Mouse (Mus musculus) neural tube, embryonic 12.5 days (tissue): ENCODE measurements around the gene Gm5089. TPM values are rescaled to one million over a fixed set of nuclear protein-coding genes. Genes with fewer than 3 reads are reported as not detected.

ENCODE experiments used
- ATAC-seq: fragments of 200-750 bp; cut with Nextera tagmentation; 2 replicates; pipeline ENCODE4 v1.8.0; 2017; ENCODE audit warnings: low read depth, mild to moderate bottlenecking, moderate TSS enrichment, moderate library complexity; ENCODE audit not compliant: low FRiP score
- H3K27ac ChIP-seq: fragments of 300-500 bp; sonication (generic); 2 replicates; pipeline ENCODE4 v1.5.1; 2016
- H3K27me3 ChIP-seq: fragments of 300-500 bp; sonication (generic); replicated peaks from 2 replicates; pipeline ENCODE4 v1.6.1; 2016; ENCODE audit warnings: mild to moderate bottlenecking
- H3K36me3 ChIP-seq: fragments of 300-500 bp; sonication (generic); 2 replicates; pipeline ENCODE4 v1.6.1; 2016; ENCODE audit warnings: mild to moderate bottlenecking
- H3K4me1 ChIP-seq: fragments of 300-500 bp; sonication (generic); 2 replicates; pipeline ENCODE4 v1.6.1; 2016
- H3K4me2 ChIP-seq: fragments of 300-500 bp; sonication (generic); replicated peaks from 2 replicates; pipeline ENCODE4 v1.6.1; 2016; ENCODE audit warnings: mild to moderate bottlenecking
- H3K4me3 ChIP-seq: fragments of 300-500 bp; sonication (generic); 2 replicates; pipeline ENCODE4 v1.5.1; 2016
- H3K9ac ChIP-seq: fragments of 300-500 bp; sonication (generic); 2 replicates; pipeline ENCODE4 v1.6.1; 2016; ENCODE audit warnings: mild to moderate bottlenecking
- H3K9me3 ChIP-seq: fragments of 300-500 bp; sonication (generic); 2 replicates; pipeline ENCODE4 v1.6.1; 2016; ENCODE audit warnings: mild to moderate bottlenecking
- WGBS: fragments of 180-500 bp; shearing (Covaris S2); methylation state at CpG from one replicate; pipeline ENCODE4 v1.1.7; 2016; 5-methylcytosine and 5-hydroxymethylcytosine counted together
- polyA plus RNA-seq: library from polyadenylated mRNA; unstranded; fragments of >200 nt; fragmentation: Nextera tagmentation; extraction: Ambion mirVana; gene quantifications from 2 replicates; pipeline ENCODE4 v1.2.1, GENCODE M21; 2016

Gene Gm5089
- 1.3 TPM in 2 replicates for polyA plus RNA-seq

DNA sequence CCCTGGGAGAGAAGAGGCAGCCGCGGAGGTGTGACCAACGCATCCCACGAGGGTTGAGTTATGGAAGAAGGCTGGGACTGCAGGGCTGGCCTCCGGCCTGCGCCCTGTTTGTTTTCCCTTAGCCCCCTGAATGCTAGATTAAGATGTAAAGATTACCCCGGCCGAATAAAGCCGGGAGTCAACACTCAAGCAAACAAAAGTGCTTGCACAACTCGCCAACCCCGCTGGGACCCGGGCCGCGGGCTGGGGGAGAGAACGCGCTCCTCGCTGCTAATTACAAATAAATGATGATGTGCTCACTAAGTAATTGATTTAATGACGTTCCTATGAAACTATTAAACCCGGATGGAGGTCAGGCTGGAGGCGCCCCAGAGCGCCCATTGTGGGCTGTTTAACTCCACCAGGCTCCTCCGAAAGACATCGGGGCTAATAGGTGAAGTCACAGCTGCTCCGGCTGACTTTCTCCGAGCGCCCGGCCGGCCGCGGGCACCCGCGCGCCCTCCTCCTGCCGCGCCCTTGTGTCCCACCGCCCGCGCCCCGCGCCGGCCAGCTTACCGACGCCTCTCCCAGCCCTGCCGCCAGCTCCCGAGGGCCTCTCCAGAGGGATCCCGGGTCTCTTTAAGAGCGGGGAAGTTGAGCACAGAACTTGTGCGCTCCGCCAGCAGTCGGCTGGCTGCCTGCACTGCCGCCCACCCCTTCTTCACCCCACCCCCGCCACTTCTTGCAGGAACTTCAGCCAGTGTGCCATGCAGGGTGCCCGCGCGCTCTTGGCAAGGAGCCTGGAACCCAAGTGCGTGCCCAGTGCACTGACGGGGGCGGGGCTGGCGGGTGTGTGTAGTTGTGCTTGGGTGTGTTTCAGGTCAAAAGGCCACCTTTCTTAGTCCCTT lies at the start of gene Gm5089:
Gene Gm5089 (minus strand): TSS at position 620 of the 887 bp plus-strand sequence.
- H3K27ac ChIP-seq: peak within 1 kb of the TSS; percentile 38; the same call in 1 of the 2 replicates
- WGBS: under 1% methylated on average over 59 of the region's 59 CpGs
- no peaks in the 10 kb centered on the region for H3K36me3 ChIP-seq
- H3K27me3 ChIP-seq: peaks cover 54% of the 10 kb centered on the region
- peaks cover 49% of the 10 kb centered on the region for H3K4me1 ChIP-seq
- peak within 1 kb of the TSS; percentile 72 for H3K4me2 ChIP-seq
- peak within 1 kb of the TSS; percentile 57 for H3K9ac ChIP-seq
- H3K4me3 ChIP-seq: peak within 1 kb of the TSS; percentile 36
- peak; percentile 7; the same call in 1 of the 2 replicates for ATAC-seq
- no peaks in the 10 kb centered on the region for H3K9me3 ChIP-seq

DNA sequence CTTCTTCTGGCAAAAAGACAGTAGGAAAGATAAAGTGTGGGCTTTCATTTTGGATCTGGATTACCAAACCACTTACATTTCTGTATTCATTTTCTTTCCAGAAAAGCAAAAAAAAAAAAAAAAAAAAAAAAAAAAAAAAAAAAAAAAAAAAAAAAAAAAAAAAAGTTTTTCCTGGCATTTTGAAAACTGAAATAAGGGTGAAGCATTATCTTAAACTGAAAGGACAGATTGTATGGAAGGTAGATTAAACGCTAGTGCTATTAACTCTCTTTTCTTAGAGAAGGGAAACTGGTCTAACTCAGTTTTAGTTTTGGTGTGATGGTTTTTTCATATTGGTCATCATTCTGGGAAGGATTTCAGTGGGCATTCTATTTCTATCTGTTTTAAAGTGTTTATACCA lies 41.1 kb upstream of the Gm5089 start:
- Histone ChIP-seq H3K4me3 (no peak overlapping the region), H3K36me3 (no peaks in the 10 kb centered on the region), H3K4me1 (0 out of 2 replicates have a peak, but pooled peaks cover 12% of the 10 kb centered on the region), H3K27ac (no peak overlapping the region), H3K9ac (no peak overlapping the region), H3K4me2 (no peak overlapping the region), H3K27me3 (peaks cover 30% of the 10 kb centered on the region), H3K9me3 (peaks cover 4% of the 10 kb centered on the region; the same call in 1 of the 2 replicates)
- no peak for ATAC-seq
- WGBS: 80% methylated on average over 1 of the region's 1 CpGs

DNA sequence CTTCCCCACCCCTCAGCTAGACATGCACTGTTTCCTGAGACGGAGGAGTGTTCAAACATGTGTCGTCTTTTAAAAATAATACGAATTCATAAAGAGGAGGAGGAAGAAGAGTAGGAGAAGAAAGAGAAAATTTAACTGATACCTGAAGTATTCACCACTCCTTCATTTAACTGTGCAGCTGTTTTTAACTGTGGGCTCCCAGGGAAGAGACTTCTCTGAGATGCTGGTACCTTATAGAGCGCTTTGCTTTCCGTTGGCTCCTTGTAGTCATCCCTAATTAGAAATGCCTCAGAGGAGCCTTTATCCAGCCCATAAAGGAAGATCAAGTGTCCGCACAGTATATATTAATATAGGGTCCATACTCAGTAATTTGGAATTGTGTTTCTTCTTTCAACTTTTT lies 40.6 kb upstream of the Gm5089 start:
- H3K4me2 ChIP-seq: no peak overlapping the region
- 66% methylated on average over 6 of the region's 6 CpGs for WGBS
- no peak overlapping the region for H3K4me3 ChIP-seq
- H3K27me3 ChIP-seq: peaks cover 31% of the 10 kb centered on the region
- H3K27ac ChIP-seq: no peak overlapping the region
- H3K9me3 ChIP-seq: peaks cover 4% of the 10 kb centered on the region; the same call in 1 of the 2 replicates
- H3K9ac ChIP-seq: no peak overlapping the region
- H3K36me3 ChIP-seq: no peaks in the 10 kb centered on the region
- ATAC-seq: no peak
- H3K4me1 ChIP-seq: 0 out of 2 replicates have a peak, but pooled peaks cover 12% of the 10 kb centered on the region

DNA sequence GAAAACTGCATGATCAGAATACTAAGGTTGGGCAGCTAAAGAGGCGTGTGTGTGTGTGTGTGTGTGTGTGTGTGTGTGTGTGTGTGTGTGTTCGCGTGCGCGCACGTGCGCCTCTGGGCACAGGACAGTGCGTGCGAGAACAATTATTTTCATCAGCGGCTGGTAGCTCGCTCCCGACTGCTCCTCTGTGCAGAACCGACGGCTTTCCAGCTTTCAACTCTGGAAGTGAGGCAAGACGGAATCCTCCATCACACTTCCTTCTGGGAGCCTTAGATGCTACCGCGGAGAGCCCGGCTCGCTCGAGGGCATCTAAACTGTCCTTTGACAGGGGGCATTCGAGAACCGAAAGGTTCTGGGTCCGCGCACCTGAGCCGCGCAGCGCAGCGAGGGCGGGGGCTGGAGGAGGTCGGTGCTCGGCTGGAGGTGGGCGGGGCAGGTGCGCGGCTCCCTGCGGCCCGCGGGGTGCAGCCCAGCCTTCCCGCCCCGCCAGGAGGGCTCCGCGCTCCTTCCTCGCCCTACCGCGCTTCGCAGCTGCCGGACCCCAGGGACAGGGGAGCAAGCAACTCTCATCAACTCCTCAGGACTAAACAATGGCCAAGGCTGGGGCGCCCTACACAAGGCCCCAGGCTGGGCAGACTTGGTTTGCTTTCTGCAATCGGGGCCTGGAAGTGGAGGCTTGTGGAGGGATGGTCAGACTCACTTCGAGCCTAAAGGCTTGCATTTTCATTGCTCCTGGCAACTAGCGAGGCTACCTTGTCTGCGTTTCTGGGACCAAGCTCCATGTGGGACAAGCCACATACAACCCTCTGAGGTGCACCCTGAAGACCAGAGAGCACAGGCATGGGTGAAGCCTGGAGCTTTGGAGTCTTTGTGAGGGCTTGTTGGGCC lies 39.8 kb upstream of the Gm5089 start, which contains the start of gene Gm10837:
Gene Gm10837 (plus strand): TSS at position 146 of the 888 bp plus-strand sequence.
- Histone ChIP-seq H3K9ac (no peak within 1 kb of the TSS), H3K27ac (no peak within 1 kb of the TSS), H3K9me3 (peaks cover 4% of the 10 kb centered on the region; the same call in 1 of the 2 replicates), H3K4me2 (peak within 1 kb of the TSS; percentile 60), H3K36me3 (no peaks in the 10 kb centered on the region), H3K4me3 (peak within 1 kb of the TSS; percentile 28), H3K27me3 (peaks cover 36% of the 10 kb centered on the region), H3K4me1 (0 out of 2 replicates have a peak, but pooled peaks cover 12% of the 10 kb centered on the region)
- WGBS: under 1% methylated on average over 51 of the region's 51 CpGs
- ATAC-seq: peak; percentile 90

DNA sequence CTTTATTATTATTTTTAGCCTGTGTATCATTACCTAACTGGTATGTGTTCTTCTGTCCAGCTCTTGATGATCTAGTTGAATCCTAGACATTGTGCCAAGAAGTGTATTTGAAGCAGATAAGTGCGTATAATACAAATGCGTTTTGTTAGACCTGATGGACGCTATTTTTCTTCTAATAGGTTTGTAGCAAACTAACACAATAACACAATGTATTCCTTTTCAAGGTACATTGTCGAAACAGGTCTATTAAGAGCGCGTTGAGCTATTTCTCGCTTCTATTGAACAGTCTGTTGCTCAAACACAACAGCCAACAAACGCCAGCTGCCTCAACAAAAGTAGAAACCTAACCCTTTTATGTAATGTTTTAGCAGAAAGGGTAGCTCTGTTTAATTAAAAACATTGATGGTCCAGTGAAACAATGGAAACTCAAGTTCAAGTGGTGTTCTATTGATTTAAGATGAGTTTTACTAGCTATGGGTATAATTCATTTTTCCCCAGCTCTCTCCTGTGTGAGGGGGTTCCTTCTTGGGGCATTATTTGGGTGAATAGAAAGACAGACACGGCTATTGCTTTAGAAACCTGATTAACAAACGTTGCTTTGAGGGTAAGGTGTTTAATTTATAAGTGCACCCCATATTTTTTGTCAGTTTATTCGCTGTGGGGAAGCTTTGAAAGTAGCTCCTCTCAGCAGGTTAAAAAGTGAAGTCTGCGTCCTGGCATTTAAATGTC lies 38.9 kb upstream of the Gm5089 start:
- Histone ChIP-seq H3K4me3 (0 out of 2 replicates have a peak overlapping the region, but pooled peaks have one; percentile 28), H3K36me3 (no peaks in the 10 kb centered on the region), H3K4me1 (peaks cover 12% of the 10 kb centered on the region; the same call in 1 of the 2 replicates), H3K9ac (no peak overlapping the region), H3K4me2 (peak overlapping the region; percentile 60), H3K9me3 (peaks cover 4% of the 10 kb centered on the region; the same call in 1 of the 2 replicates), H3K27me3 (peaks cover 44% of the 10 kb centered on the region), H3K27ac (no peak overlapping the region)
- peak; percentile 71 for ATAC-seq
- WGBS: 2% methylated on average over 12 of the region's 12 CpGs

DNA sequence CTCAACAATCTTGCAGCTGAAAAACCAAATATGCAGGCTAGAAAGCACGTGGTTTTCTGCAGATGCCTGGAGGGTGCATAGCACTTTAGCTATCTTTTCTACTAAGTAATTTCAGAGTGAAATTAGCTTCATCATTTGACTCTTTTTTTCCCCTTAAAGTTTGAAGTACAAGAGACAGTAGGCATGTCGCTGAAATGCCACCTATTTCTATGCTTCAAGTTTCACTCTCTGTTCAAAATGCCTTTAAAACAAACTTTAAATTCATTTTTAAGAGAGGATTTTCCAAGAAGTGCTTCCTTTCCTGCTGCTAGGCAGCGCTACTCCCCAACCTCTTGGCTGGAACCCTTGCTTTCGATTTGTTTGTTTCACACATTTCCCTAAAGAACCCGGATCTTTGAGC lies 38.1 kb upstream of the Gm5089 start:
- no peak overlapping the region for H3K27ac ChIP-seq
- H3K36me3 ChIP-seq: no peaks in the 10 kb centered on the region
- peaks cover 52% of the 10 kb centered on the region for H3K27me3 ChIP-seq
- no peak overlapping the region for H3K9ac ChIP-seq
- ATAC-seq: no peak
- H3K9me3 ChIP-seq: peaks cover 4% of the 10 kb centered on the region; the same call in 1 of the 2 replicates
- WGBS: under 1% methylated on average over 5 of the region's 5 CpGs
- H3K4me1 ChIP-seq: peaks cover 12% of the 10 kb centered on the region; the same call in 1 of the 2 replicates
- no peak overlapping the region for H3K4me3 ChIP-seq
- peak overlapping the region; percentile 33; the same call in 1 of the 2 replicates for H3K4me2 ChIP-seq

DNA sequence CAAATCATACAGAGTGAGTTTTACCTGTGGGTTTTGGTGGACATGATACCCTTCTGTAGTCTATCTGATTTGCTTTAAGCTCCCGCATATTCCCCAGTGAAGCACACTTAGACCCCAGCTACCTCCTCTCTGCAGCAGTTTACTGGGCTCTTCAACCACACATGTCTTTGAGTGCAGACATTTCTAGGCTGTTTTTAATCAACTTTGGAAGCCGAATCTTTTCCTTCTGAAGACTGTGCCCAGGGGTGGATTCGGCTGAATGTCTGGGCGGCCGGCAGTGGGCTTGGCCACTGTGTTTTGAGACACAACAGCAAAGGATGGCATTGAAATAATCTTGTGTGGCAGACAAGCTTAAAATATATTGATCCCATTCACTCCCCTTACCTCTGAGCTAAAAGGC lies 36.5 kb upstream of the Gm5089 start:
- H3K27ac ChIP-seq: no peak overlapping the region
- 5% methylated on average over 5 of the region's 5 CpGs for WGBS

DNA sequence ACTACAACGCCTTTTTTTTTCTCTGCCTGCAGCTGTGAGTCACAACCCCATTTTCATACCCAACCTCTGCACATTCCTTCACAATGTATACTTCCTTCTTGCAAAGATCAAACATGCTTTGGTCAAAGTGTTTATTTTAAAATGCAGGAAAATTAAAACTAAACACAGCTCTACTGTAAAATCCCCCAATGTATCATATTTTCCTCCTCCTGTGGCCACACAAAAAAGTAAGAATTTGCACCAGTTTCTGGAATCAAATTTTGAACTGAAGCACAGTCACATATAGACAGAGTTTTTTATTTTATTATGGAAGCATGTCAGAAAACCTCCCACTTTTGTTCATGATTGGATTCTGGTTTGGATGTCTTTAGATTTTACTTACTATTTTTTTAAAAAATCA lies 35.7 kb upstream of the Gm5089 start:
- H3K9ac ChIP-seq: no peak overlapping the region
- peaks cover 64% of the 10 kb centered on the region for H3K27me3 ChIP-seq
- no peak for ATAC-seq
- no peaks in the 10 kb centered on the region for H3K9me3 ChIP-seq
- H3K27ac ChIP-seq: no peak overlapping the region
- H3K36me3 ChIP-seq: no peaks in the 10 kb centered on the region
- H3K4me1 ChIP-seq: peaks cover 18% of the 10 kb centered on the region; the same call in 1 of the 2 replicates
- H3K4me2 ChIP-seq: no peak overlapping the region
- WGBS: 7% methylated on average over 1 of the region's 1 CpGs
- no peak overlapping the region for H3K4me3 ChIP-seq

More for the DNA sequence above, 36.5 kb upstream of the Gm5089 start:
- peaks cover 58% of the 10 kb centered on the region for H3K27me3 ChIP-seq
- no peak overlapping the region for H3K4me3 ChIP-seq
- ATAC-seq: no peak
- no peaks in the 10 kb centered on the region for H3K9me3 ChIP-seq
- H3K9ac ChIP-seq: no peak overlapping the region
- peaks cover 12% of the 10 kb centered on the region; the same call in 1 of the 2 replicates for H3K4me1 ChIP-seq
- no peaks in the 10 kb centered on the region for H3K36me3 ChIP-seq
- no peak overlapping the region; the same call in 1 of the 2 replicates for H3K4me2 ChIP-seq

DNA sequence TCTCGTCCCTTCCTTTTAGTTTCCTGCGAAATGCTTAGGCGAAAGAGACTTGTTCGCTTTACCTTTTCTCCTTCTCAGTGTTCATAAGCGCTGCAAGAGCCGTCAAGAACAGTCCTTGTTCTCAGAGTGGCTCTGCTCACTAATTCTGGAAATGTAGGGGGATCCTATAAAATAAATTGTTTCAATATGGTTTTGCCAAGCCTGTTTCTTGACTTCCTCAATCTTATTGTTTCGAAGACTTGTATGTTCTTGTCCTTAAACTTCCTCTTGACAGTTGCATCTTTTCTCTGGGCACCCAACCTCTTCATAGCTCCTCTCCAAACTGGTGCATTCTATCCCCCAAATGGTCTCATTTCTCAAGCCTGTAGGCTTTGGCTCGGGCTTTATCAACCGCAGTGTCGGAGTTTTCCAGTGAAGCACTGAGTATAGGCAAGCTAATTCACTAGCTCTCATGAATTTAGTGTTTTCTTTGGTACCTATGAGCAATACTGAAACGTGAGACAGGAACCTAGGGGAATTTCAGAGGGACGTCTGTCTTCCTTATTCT lies 34.8 kb upstream of the Gm5089 start:
- H3K27me3 ChIP-seq: peaks cover 63% of the 10 kb centered on the region
- no peaks in the 10 kb centered on the region for H3K36me3 ChIP-seq
- H3K9ac ChIP-seq: no peak overlapping the region; the same call in 1 of the 2 replicates
- ATAC-seq: no peak
- 2% methylated on average over 12 of the region's 12 CpGs for WGBS
- H3K4me2 ChIP-seq: peak overlapping the region; percentile 53
- no peak overlapping the region for H3K27ac ChIP-seq
- no peak overlapping the region; the same call in 1 of the 2 replicates for H3K4me3 ChIP-seq
- H3K9me3 ChIP-seq: no peaks in the 10 kb centered on the region
- H3K4me1 ChIP-seq: peaks cover 17% of the 10 kb centered on the region; the same call in 1 of the 2 replicates

DNA sequence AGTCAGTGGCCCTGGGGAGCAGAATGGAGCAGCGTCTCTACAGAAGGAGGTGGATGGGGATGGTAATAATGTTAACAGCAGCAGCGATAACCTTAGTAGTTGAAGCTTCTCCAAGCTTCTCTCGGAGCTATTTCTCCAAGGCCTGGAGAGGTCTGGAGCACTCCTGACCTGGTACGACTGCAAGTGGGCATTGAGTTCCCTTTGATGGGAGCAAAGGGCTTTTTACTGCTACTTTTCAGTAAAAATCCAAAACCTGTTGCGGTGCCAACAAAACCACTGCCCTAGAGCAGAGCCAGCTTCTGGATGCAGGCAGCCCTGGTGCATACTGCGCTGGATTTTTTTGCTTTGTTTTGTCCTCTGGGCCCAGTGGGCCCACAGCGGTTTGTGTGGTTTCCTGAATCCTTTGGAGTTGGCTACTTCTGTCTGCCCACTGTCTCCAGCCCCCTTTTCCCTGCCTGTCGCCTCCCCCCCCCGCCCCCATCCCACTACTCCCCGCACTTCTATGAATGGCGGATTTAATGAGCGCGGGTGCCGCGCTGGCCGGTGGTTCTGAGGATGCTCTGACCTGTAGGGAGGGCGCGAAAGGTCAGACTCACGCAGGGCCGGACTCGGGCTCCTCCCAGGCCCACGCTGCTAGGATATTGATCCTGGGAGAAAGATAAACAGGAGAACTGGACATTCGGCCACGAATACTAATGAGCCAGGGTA lies 34.1 kb upstream of the Gm5089 start:
- ATAC-seq: no peak

More for the DNA sequence above, 34.1 kb upstream of the Gm5089 start:
- Histone ChIP-seq H3K27me3 (peaks cover 60% of the 10 kb centered on the region), H3K9ac (peak overlapping the region; percentile 13; the same call in 1 of the 2 replicates), H3K9me3 (no peaks in the 10 kb centered on the region), H3K36me3 (no peaks in the 10 kb centered on the region), H3K4me2 (peak overlapping the region; percentile 53), H3K4me1 (peaks cover 10% of the 10 kb centered on the region; the same call in 1 of the 2 replicates), H3K27ac (no peak overlapping the region), H3K4me3 (peak overlapping the region; percentile 15; the same call in 1 of the 2 replicates)
- under 1% methylated on average over 24 of the region's 24 CpGs for WGBS
